Mouse (Mus musculus): ENCODE measurements around the gene Pibf1.

- TF ChIP-seq CTCF (conservative IDR thresholded peaks at IDR 0.05; ENCODE audit: low read length): no peak
- TF ChIP-seq NANOG (IDR thresholded peaks at IDR 0.05; ENCODE audit: borderline replicate concordance, low read length): no peak
- TF ChIP-seq POU5F1 (IDR thresholded peaks at IDR 0.05; ENCODE audit: borderline replicate concordance, low read length): no peak
These were observed 28.3 kb downstream of the Pibf1 start for GRCm38 (mm10) chr14:99127509-99127908.
